Mouse (Mus musculus): Measurements from ENCODE around the gene Baz2a. TPM values are rescaled to one million over a fixed set of nuclear protein-coding genes. Genes with fewer than 3 reads are reported as not detected.
"Not testable (repeated sequence)": the region's sequence is repeated elsewhere in the genome, so short reads cannot be mapped to it uniquely, and the experiment has no call there.

Gene Baz2a
- polyA plus RNA-seq (2015; fragmentation: Nextera tagmentation; extraction: Ambion mirVana) = 10.9 and 14.3 TPM in 2 replicates

DNA sequence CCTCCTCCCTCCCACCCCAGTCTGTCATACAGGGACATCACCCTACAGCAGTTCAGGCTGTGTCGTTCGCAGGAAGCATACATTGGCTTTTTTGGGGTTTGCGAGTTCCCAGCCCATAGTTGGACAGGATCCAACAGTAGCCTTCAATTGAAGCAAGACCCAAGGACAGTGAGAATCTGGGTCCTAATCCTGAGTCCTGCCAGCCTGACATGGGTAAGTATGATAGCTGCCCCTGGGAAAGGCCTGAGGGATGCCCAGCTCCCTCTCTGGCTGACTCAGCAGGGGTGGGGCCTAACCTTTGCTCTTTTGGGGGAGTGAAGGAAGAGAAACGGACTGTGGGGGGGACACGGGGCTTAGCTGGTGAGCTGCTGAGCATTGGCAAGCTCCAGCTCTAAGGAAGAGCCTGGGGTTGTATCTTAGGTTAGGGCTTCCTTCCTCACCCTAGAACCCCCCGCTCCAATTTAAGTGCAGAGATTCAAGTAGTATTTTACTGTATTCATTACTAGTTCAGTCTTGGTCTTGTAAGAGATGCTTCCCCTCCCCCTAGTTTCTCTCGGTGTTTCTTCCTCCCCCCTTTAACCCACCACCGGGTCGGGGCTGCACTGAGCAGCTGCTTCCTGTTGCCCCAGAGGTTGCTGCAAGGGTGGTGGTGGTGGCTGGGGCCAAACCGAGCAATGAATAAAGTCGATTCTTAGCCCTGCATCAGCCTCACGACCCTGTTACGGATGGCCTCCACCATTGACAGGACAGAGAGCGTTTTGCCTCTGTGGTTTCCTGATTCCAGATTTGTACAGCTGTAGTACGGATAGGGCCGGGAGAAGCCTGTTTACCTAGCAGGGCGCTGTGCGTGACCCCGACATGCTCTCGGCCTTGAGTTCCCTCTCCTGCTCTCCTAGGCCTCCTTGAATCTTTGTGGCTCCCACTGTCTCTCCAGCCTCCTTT is at the start of gene Baz2a:
Gene Baz2a (plus strand): TSS at position 14 of the 942 bp plus-strand sequence.
- Histone ChIP-seq H3K9me3 (ENCODE audit: low read length) (no peaks in the 10 kb centered on the region), H3K4me3 (ENCODE audit: low read length) (peak within 1 kb of the TSS; percentile 79), H3K4me1 (ENCODE audit: insufficient read depth, low read length) (peaks cover 44% of the 10 kb centered on the region), H3K36me3 (ENCODE audit: insufficient read depth, low read length) (peaks cover 31% of the 10 kb centered on the region), H3K9ac (replicated peaks; ENCODE audit: low read length) (peak within 1 kb of the TSS; percentile 86), H3K27me3 (ENCODE audit: insufficient read depth, low read length) (no peaks in the 10 kb centered on the region), H3K27ac (ENCODE audit: low read length) (peak within 1 kb of the TSS; percentile 99), H3K4me2 (replicated peaks; ENCODE audit: low read depth, low read length) (peak within 1 kb of the TSS; percentile 86)
- WGBS = 1% methylated on average over 20 of the region's 20 CpGs
- peak; percentile 52 for ATAC-seq (ENCODE audit: low FRiP score, low TSS enrichment)

DNA sequence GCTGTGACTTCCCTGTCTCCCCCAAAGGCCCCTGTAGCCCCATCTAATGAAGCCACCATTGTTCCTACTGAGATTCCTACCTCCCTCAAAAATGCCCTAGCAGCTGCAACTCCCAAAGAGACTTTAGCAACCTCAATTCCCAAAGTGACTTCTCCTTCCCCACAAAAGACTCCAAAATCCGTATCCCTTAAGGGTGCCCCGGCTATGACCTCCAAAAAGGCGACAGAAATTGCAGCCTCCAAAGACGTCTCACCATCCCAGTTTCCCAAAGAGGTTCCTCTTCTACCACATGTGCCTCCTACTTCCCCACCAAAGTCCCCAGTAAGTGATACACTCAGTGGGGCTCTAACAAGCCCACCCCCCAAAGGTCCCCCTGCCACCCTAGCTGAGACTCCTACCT is 49.7 kb upstream of the Baz2a start:
- H3K4me2 ChIP-seq (replicated peaks; ENCODE audit: low read depth, low read length) = no peak overlapping the region
- peaks cover 43% of the 10 kb centered on the region for H3K4me1 ChIP-seq (ENCODE audit: insufficient read depth, low read length)
- peaks cover 72% of the 10 kb centered on the region for H3K36me3 ChIP-seq (ENCODE audit: insufficient read depth, low read length)
- no peaks in the 10 kb centered on the region for H3K9me3 ChIP-seq (ENCODE audit: low read length)
- no peak overlapping the region for H3K4me3 ChIP-seq (ENCODE audit: low read length)
- no peaks in the 10 kb centered on the region for H3K27me3 ChIP-seq (ENCODE audit: insufficient read depth, low read length)
- ATAC-seq (ENCODE audit: low FRiP score, low TSS enrichment) = no peak
- 77% methylated on average over 4 of the region's 4 CpGs for whole genome bisulfite sequencing
- H3K27ac ChIP-seq (ENCODE audit: low read length) = no peak overlapping the region
- H3K9ac ChIP-seq (replicated peaks; ENCODE audit: low read length) = no peak overlapping the region

- no peaks in the 10 kb centered on the region for H3K27me3 ChIP-seq (ENCODE audit: insufficient read depth, low read length)
- H3K36me3 ChIP-seq (ENCODE audit: insufficient read depth, low read length) = peaks cover 78% of the 10 kb centered on the region
- no peak overlapping the region for H3K9ac ChIP-seq (replicated peaks; ENCODE audit: low read length)
- no peak overlapping the region for H3K4me3 ChIP-seq (ENCODE audit: low read length)
- no peak overlapping the region for H3K27ac ChIP-seq (ENCODE audit: low read length)
- 83% methylated on average over 3 of the region's 3 CpGs for WGBS
- no peaks in the 10 kb centered on the region for H3K9me3 ChIP-seq (ENCODE audit: low read length)
- no peak overlapping the region for H3K4me2 ChIP-seq (replicated peaks; ENCODE audit: low read depth, low read length)
- H3K4me1 ChIP-seq (ENCODE audit: insufficient read depth, low read length) = peaks cover 38% of the 10 kb centered on the region
- no peak for ATAC-seq (ENCODE audit: low FRiP score, low TSS enrichment)
Observed at GRCm38 (mm10) chr10:128042466-128042865, 48.9 kb upstream of the Baz2a start.

DNA sequence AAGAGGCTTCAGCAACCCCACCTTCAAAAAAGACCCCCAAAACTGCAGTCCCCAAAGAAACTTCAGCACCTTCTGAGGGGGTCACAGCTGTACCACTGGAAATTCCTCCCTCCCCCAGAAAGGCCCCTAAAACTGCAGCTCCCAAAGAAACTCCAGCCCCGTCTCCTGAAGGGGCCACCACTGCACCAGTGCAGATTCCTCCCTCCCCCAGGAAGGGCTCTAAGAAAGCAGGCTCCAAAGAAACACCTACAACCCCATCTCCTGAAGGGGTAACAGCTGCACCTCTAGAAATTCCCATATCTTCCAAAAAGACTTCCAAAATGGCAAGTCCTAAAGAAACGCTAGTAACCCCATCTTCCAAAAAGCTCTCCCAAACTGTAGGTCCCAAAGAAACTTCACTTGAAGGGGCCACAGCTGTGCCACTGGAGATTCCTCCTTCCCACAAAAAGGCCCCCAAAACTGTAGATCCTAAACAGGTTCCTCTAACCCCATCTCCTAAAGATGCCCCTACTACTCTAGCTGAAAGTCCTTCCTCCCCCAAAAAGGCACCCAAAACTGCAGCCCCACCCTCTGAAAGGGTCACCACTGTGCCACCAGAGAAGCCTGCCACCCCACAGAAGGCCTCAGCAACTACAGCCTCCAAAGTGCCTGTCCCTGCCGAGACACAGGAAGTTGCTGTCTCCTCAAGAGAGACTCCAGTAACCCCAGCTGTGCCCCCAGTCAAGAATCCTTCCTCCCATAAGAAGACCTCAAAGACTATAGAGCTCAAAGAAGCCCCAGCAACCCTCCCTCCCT is 48.1 kb upstream of the Baz2a start:
- H3K4me1 ChIP-seq (ENCODE audit: insufficient read depth, low read length) = peaks cover 32% of the 10 kb centered on the region
- H3K27ac ChIP-seq (ENCODE audit: low read length) = no peak overlapping the region
- H3K4me2 ChIP-seq (replicated peaks; ENCODE audit: low read depth, low read length) = no peak overlapping the region
- H3K27me3 ChIP-seq (ENCODE audit: insufficient read depth, low read length) = no peaks in the 10 kb centered on the region
- H3K36me3 ChIP-seq (ENCODE audit: insufficient read depth, low read length) = peaks cover 82% of the 10 kb centered on the region
- 0 out of 2 replicates have a peak overlapping the region, but pooled peaks have one; percentile 16 for H3K9ac ChIP-seq (replicated peaks; ENCODE audit: low read length)
- H3K4me3 ChIP-seq (ENCODE audit: low read length) = no peak overlapping the region
- no peak for ATAC-seq (ENCODE audit: low FRiP score, low TSS enrichment)
- no peaks in the 10 kb centered on the region for H3K9me3 ChIP-seq (ENCODE audit: low read length)
- 55% methylated on average over 3 of the region's 3 CpGs for WGBS

DNA sequence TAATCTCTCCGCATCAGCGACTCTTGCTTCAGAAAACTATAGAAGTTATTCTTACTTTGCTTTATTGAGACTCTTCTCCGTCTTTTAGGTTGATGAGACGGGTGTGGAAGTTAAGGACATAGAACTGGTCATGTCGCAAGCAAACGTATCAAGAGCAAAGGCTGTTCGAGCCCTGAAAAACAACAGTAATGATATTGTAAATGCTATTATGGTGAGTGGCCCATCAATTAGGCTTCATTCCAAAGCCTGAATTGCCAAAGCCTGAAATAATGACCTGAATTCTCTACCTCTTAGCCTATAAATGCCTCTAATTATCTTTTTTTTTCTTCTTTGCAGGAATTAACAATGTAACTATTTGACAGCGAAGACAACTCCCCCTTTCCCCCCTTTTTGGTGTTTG is 43.2 kb upstream of the Baz2a start:
- no peak overlapping the region for H3K27ac ChIP-seq (ENCODE audit: low read length)
- no peak overlapping the region for H3K9ac ChIP-seq (replicated peaks; ENCODE audit: low read length)
- ATAC-seq (ENCODE audit: low FRiP score, low TSS enrichment) = no peak
- 97% methylated on average over 8 of the region's 8 CpGs for WGBS
- no peak overlapping the region for H3K4me2 ChIP-seq (replicated peaks; ENCODE audit: low read depth, low read length)
- H3K27me3 ChIP-seq (ENCODE audit: insufficient read depth, low read length) = no peaks in the 10 kb centered on the region
- peaks cover 70% of the 10 kb centered on the region for H3K36me3 ChIP-seq (ENCODE audit: insufficient read depth, low read length)
- no peaks in the 10 kb centered on the region for H3K9me3 ChIP-seq (ENCODE audit: low read length)
- H3K4me3 ChIP-seq (ENCODE audit: low read length) = no peak overlapping the region
- H3K4me1 ChIP-seq (ENCODE audit: insufficient read depth, low read length) = peaks cover 8% of the 10 kb centered on the region

GRCm38 (mm10) chr10:128049741-128050140 is 41.6 kb upstream of the Baz2a start:
- no peaks in the 10 kb centered on the region for H3K9me3 ChIP-seq (ENCODE audit: low read length)
- peaks cover 55% of the 10 kb centered on the region for H3K36me3 ChIP-seq (ENCODE audit: insufficient read depth, low read length)
- H3K9ac ChIP-seq (replicated peaks; ENCODE audit: low read length) = no peak overlapping the region
- ATAC-seq (ENCODE audit: low FRiP score, low TSS enrichment) = 0 out of 2 replicates have a peak, but pooled peaks have one; percentile 27
- H3K27ac ChIP-seq (ENCODE audit: low read length) = no peak overlapping the region
- no peak overlapping the region for H3K4me2 ChIP-seq (replicated peaks; ENCODE audit: low read depth, low read length)
- H3K27me3 ChIP-seq (ENCODE audit: insufficient read depth, low read length) = no peaks in the 10 kb centered on the region
- H3K4me1 ChIP-seq (ENCODE audit: insufficient read depth, low read length) = 0 out of 2 replicates have a peak, but pooled peaks cover under 1% of the 10 kb centered on the region
- H3K4me3 ChIP-seq (ENCODE audit: low read length) = no peak overlapping the region
- 98% methylated on average over 2 of the region's 2 CpGs for WGBS

- WGBS = 91% methylated on average over 2 of the region's 2 CpGs
- H3K27me3 ChIP-seq (ENCODE audit: insufficient read depth, low read length) = no peaks in the 10 kb centered on the region
- peaks cover 51% of the 10 kb centered on the region for H3K36me3 ChIP-seq (ENCODE audit: insufficient read depth, low read length)
- no peak for ATAC-seq (ENCODE audit: low FRiP score, low TSS enrichment)
- H3K4me3 ChIP-seq (ENCODE audit: low read length) = no peak overlapping the region
- H3K9ac ChIP-seq (replicated peaks; ENCODE audit: low read length) = no peak overlapping the region
- no peak overlapping the region for H3K27ac ChIP-seq (ENCODE audit: low read length)
- H3K9me3 ChIP-seq (ENCODE audit: low read length) = no peaks in the 10 kb centered on the region
- H3K4me1 ChIP-seq (ENCODE audit: insufficient read depth, low read length) = no peaks in the 10 kb centered on the region
- H3K4me2 ChIP-seq (replicated peaks; ENCODE audit: low read depth, low read length) = no peak overlapping the region
Observed at GRCm38 (mm10) chr10:128050355-128050754, 41.0 kb upstream of the Baz2a start.

GRCm38 (mm10) chr10:128051589-128051988 is 39.8 kb upstream of the Baz2a start:
- Histone ChIP-seq H3K27me3 (ENCODE audit: insufficient read depth, low read length) (no peaks in the 10 kb centered on the region), H3K4me2 (replicated peaks; ENCODE audit: low read depth, low read length) (no peak overlapping the region), H3K27ac (ENCODE audit: low read length) (no peak overlapping the region), H3K4me3 (ENCODE audit: low read length) (no peak overlapping the region), H3K4me1 (ENCODE audit: insufficient read depth, low read length) (no peaks in the 10 kb centered on the region), H3K9ac (replicated peaks; ENCODE audit: low read length) (no peak overlapping the region), H3K9me3 (ENCODE audit: low read length) (no peaks in the 10 kb centered on the region), H3K36me3 (ENCODE audit: insufficient read depth, low read length) (peaks cover 41% of the 10 kb centered on the region)
- ATAC-seq (ENCODE audit: low FRiP score, low TSS enrichment) = no peak
- 95% methylated on average over 5 of the region's 5 CpGs for WGBS

- H3K36me3 ChIP-seq (ENCODE audit: insufficient read depth, low read length) = peaks cover 36% of the 10 kb centered on the region
- not testable (repeated sequence) for H3K9ac ChIP-seq (replicated peaks; ENCODE audit: low read length); H3K27me3 ChIP-seq (ENCODE audit: insufficient read depth, low read length); H3K9me3 ChIP-seq (ENCODE audit: low read length); H3K27ac ChIP-seq (ENCODE audit: low read length); ATAC-seq (ENCODE audit: low FRiP score, low TSS enrichment); H3K4me1 ChIP-seq (ENCODE audit: insufficient read depth, low read length); H3K4me2 ChIP-seq (replicated peaks; ENCODE audit: low read depth, low read length); H3K4me3 ChIP-seq (ENCODE audit: low read length)
- 100% methylated on average over 1 of the region's 2 CpGs for WGBS
Observed at GRCm38 (mm10) chr10:128052136-128052535, 39.2 kb upstream of the Baz2a start.
